Mouse (Mus musculus) forebrain, embryonic 14.5 days (tissue): ENCODE measurements around the gene Gcn1l1. TPM values are rescaled to one million over a fixed set of nuclear protein-coding genes. Genes with fewer than 3 reads are reported as not detected.
A peak's percentile ranks its signal among the peaks of the same experiment; 100 is the strongest.

Experiments
- ATAC-seq: fragments of 200-750 bp; cut with Nextera tagmentation; 2 replicates; pipeline ENCODE4 v1.8.0; 2017; ENCODE audit warnings: mild to moderate bottlenecking, moderate library complexity
- DNase-seq: peaks from one replicate; pipeline ENCODE4 v3.0.0-alpha.2; 2015; ENCODE audit warnings: low spot score
- H3K27ac ChIP-seq: fragments of 300-500 bp; sonication (generic); 2 replicates; pipeline ENCODE4 v1.5.1; 2014; ENCODE audit warnings: low read depth, mild to moderate bottlenecking, control low read depth, low read length, moderate library complexity
- H3K27me3 ChIP-seq: fragments of 300-500 bp; sonication (generic); replicated peaks from 2 replicates; pipeline ENCODE4 v1.6.1; 2014; ENCODE audit warnings: low read length, control low read depth, mixed read lengths; ENCODE audit not compliant: control insufficient read depth, insufficient read depth
- H3K36me3 ChIP-seq: fragments of 300-500 bp; sonication (generic); 2 replicates; pipeline ENCODE4 v1.6.1; 2014; ENCODE audit warnings: low read length, control low read depth; ENCODE audit not compliant: control insufficient read depth, insufficient read depth
- H3K4me1 ChIP-seq: fragments of 300-500 bp; sonication (generic); 2 replicates; pipeline ENCODE4 v1.6.1; 2014; ENCODE audit warnings: antibody characterized with exemption, low read length, control low read depth; ENCODE audit not compliant: control insufficient read depth, insufficient read depth
- H3K4me2 ChIP-seq: fragments of 300-500 bp; sonication (generic); 2 replicates; pipeline ENCODE4 v1.6.1; 2014; ENCODE audit warnings: mild to moderate bottlenecking, control low read depth, low read length
- H3K4me3 ChIP-seq: fragments of 300-500 bp; sonication (generic); 2 replicates; pipeline ENCODE4 v1.5.1; 2014; ENCODE audit warnings: low read depth, low read length, control low read depth
- H3K9ac ChIP-seq: fragments of 300-500 bp; sonication (generic); 2 replicates; pipeline ENCODE4 v1.6.1; 2014; ENCODE audit warnings: mild to moderate bottlenecking, low read length, control low read depth, moderate library complexity
- H3K9me3 ChIP-seq: fragments of 300-500 bp; sonication (generic); replicated peaks from 2 replicates; pipeline ENCODE4 v1.6.1; 2016; ENCODE audit warnings: low read length, control low read depth, mixed read lengths; ENCODE audit not compliant: control insufficient read depth
- WGBS: fragments of 180-500 bp; shearing (Covaris S2); extraction: QIAGEN DNeasy Blood & Tissue Kit; methylation state at CpG from one replicate; pipeline ENCODE4 v1.1.7; 2014; 5-methylcytosine and 5-hydroxymethylcytosine counted together
- polyA plus RNA-seq: library from polyadenylated mRNA; unstranded; fragments of >200 nt; fragmentation: Nextera tagmentation; extraction: Ambion mirVana; gene quantifications from 2 replicates; pipeline ENCODE4 v1.2.1, GENCODE M21; 2014

Gene Gcn1l1
- polyA plus RNA-seq, 1 experiment from 2014 or later, result 29.2 TPM

- no peak overlapping the region for H3K9ac ChIP-seq
- no peak overlapping the region for H3K4me2 ChIP-seq
- no peak for DNase-seq
- H3K9me3 ChIP-seq, result no peaks in the 10 kb centered on the region
- WGBS, result 75% methylated on average over 15 of the region's 15 CpGs
- no peaks in the 10 kb centered on the region; the same call in 1 of the 2 replicates for H3K4me1 ChIP-seq
- no peaks in the 10 kb centered on the region for H3K27me3 ChIP-seq
- no peak overlapping the region for H3K4me3 ChIP-seq
- H3K36me3 ChIP-seq, result no peaks in the 10 kb centered on the region
- ATAC-seq, result no peak
- no peak overlapping the region for H3K27ac ChIP-seq
Observed at GRCm38 (mm10) chr5:115522981-115523499, 42.0 kb upstream of the Gcn1l1 start.

- Histone ChIP-seq H3K27ac (no peak overlapping the region), H3K36me3 (no peaks in the 10 kb centered on the region), H3K4me2 (no peak overlapping the region), H3K9me3 (no peaks in the 10 kb centered on the region), H3K4me3 (no peak overlapping the region), H3K9ac (no peak overlapping the region), H3K27me3 (no peaks in the 10 kb centered on the region), H3K4me1 (no peaks in the 10 kb centered on the region; the same call in 1 of the 2 replicates)
- WGBS, result 9% methylated on average over 15 of the region's 15 CpGs
- DNase-seq (no peak), ATAC-seq (no peak)
Observed at GRCm38 (mm10) chr5:115523971-115524370, 41.1 kb upstream of the Gcn1l1 start.

- no peaks in the 10 kb centered on the region; the same call in 1 of the 2 replicates for H3K4me1 ChIP-seq
- no peaks in the 10 kb centered on the region for H3K9me3 ChIP-seq
- H3K9ac ChIP-seq, result no peak overlapping the region
- ATAC-seq (no peak), DNase-seq (no peak)
- no peak overlapping the region for H3K4me3 ChIP-seq
- H3K27me3 ChIP-seq, result no peaks in the 10 kb centered on the region
- no peak overlapping the region for H3K27ac ChIP-seq
- no peaks in the 10 kb centered on the region for H3K36me3 ChIP-seq
- WGBS, result 57% methylated on average over 12 of the region's 12 CpGs
- H3K4me2 ChIP-seq, result no peak overlapping the region
Observed at GRCm38 (mm10) chr5:115524471-115524870, 40.6 kb upstream of the Gcn1l1 start.

- Histone ChIP-seq H3K4me1 (no peaks in the 10 kb centered on the region; the same call in 1 of the 2 replicates), H3K9me3 (no peaks in the 10 kb centered on the region), H3K4me3 (no peak overlapping the region), H3K9ac (no peak overlapping the region), H3K27me3 (no peaks in the 10 kb centered on the region), H3K36me3 (no peaks in the 10 kb centered on the region), H3K4me2 (no peak overlapping the region), H3K27ac (no peak overlapping the region)
- WGBS, result 91% methylated on average over 4 of the region's 4 CpGs
- DNase-seq (no peak), ATAC-seq (no peak)
Observed at GRCm38 (mm10) chr5:115525416-115525815, 39.6 kb upstream of the Gcn1l1 start.

GRCm38 (mm10) chr5:115525943-115526342 lies 39.1 kb upstream of the Gcn1l1 start:
- Histone ChIP-seq H3K4me2 (no peak overlapping the region), H3K9ac (no peak overlapping the region), H3K27me3 (no peaks in the 10 kb centered on the region), H3K27ac (no peak overlapping the region), H3K36me3 (no peaks in the 10 kb centered on the region), H3K4me3 (no peak overlapping the region), H3K9me3 (no peaks in the 10 kb centered on the region), H3K4me1 (no peaks in the 10 kb centered on the region; the same call in 1 of the 2 replicates)
- 75% methylated on average over 9 of the region's 9 CpGs for WGBS
- no peak for DNase-seq
- ATAC-seq, result no peak

GRCm38 (mm10) chr5:115526456-115527202 lies 38.4 kb upstream of the Gcn1l1 start:
- no peak overlapping the region for H3K4me3 ChIP-seq

GRCm38 (mm10) chr5:115528128-115528527 lies 36.9 kb upstream of the Gcn1l1 start:
- Histone ChIP-seq H3K4me2 (no peak overlapping the region), H3K4me3 (no peak overlapping the region), H3K27ac (no peak overlapping the region), H3K9ac (no peak overlapping the region), H3K36me3 (no peaks in the 10 kb centered on the region), H3K9me3 (no peaks in the 10 kb centered on the region), H3K27me3 (no peaks in the 10 kb centered on the region), H3K4me1 (peaks cover 13% of the 10 kb centered on the region)
- DNase-seq, result no peak
- no peak for ATAC-seq
- WGBS, result 87% methylated on average over 5 of the region's 5 CpGs

More at GRCm38 (mm10) chr5:115526456-115527202, 38.4 kb upstream of the Gcn1l1 start:
- peaks cover 6% of the 10 kb centered on the region for H3K4me1 ChIP-seq
- H3K9me3 ChIP-seq, result no peaks in the 10 kb centered on the region
- no peak overlapping the region for H3K4me2 ChIP-seq
- no peak overlapping the region for H3K27ac ChIP-seq
- 88% methylated on average over 17 of the region's 17 CpGs for WGBS
- H3K36me3 ChIP-seq, result no peaks in the 10 kb centered on the region
- ATAC-seq (no peak), DNase-seq (no peak)
- no peak overlapping the region for H3K9ac ChIP-seq
- no peaks in the 10 kb centered on the region for H3K27me3 ChIP-seq

- whole genome bisulfite sequencing, result 87% methylated on average over 8 of the region's 8 CpGs
- Histone ChIP-seq H3K9ac (no peak overlapping the region), H3K27ac (no peak overlapping the region), H3K9me3 (no peaks in the 10 kb centered on the region), H3K4me1 (peaks cover 14% of the 10 kb centered on the region), H3K27me3 (no peaks in the 10 kb centered on the region), H3K36me3 (no peaks in the 10 kb centered on the region), H3K4me2 (no peak overlapping the region), H3K4me3 (no peak overlapping the region)
- ATAC-seq (no peak), DNase-seq (no peak)
Observed at GRCm38 (mm10) chr5:115529364-115529741, 35.7 kb upstream of the Gcn1l1 start.

GRCm38 (mm10) chr5:115529742-115530446 lies 35.2 kb upstream of the Gcn1l1 start:
- whole genome bisulfite sequencing, result 80% methylated on average over 7 of the region's 7 CpGs
- Histone ChIP-seq H3K36me3 (no peaks in the 10 kb centered on the region), H3K27ac (0 out of 2 replicates have a peak overlapping the region, but pooled peaks have one; percentile 14), H3K9me3 (no peaks in the 10 kb centered on the region), H3K4me1 (peaks cover 15% of the 10 kb centered on the region), H3K9ac (no peak overlapping the region), H3K4me3 (no peak overlapping the region), H3K27me3 (no peaks in the 10 kb centered on the region), H3K4me2 (no peak overlapping the region)
- ATAC-seq (no peak), DNase-seq (no peak)
